Mouse (Mus musculus) testis, adult 2 months (tissue): ENCODE results near the gene Cdc42se2. TPM values are rescaled to one million over a fixed set of nuclear protein-coding genes. Genes with fewer than 3 reads are reported as not detected.
A peak's percentile ranks its signal among the peaks of the same experiment; 100 is the strongest.

Source experiments
- H3K27ac ChIP-seq: fragments of 200-500 bp; 2 replicates; pipeline ENCODE4 v1.5.1; 2012; ENCODE audit warnings: low read depth, low read length; ENCODE audit not compliant: control insufficient read depth, insufficient read depth
- H3K27me3 ChIP-seq: fragments of 200-500 bp; 2 replicates; pipeline ENCODE4 v1.6.1; 2012; ENCODE audit warnings: mild to moderate bottlenecking, low read length, moderate library complexity; ENCODE audit not compliant: control insufficient read depth, insufficient read depth
- H3K36me3 ChIP-seq: fragments of 200-500 bp; 2 replicates; pipeline ENCODE4 v1.6.1; 2012; ENCODE audit warnings: mild to moderate bottlenecking, low read length; ENCODE audit not compliant: control insufficient read depth, insufficient read depth
- H3K4me1 ChIP-seq: fragments of 200-500 bp; 2 replicates; pipeline ENCODE4 v1.6.1; 2012; ENCODE audit warnings: low read length; ENCODE audit not compliant: control insufficient read depth, insufficient read depth
- H3K4me3 ChIP-seq: fragments of 200-500 bp; 2 replicates; pipeline ENCODE4 v1.5.1; 2012; ENCODE audit warnings: low read depth, mild to moderate bottlenecking, low read length, moderate library complexity, mixed read lengths; ENCODE audit not compliant: control insufficient read depth
- CTCF ChIP-seq: fragments of 200-500 bp; IDR thresholded peaks from 2 replicates; pipeline ENCODE4 v1.5.1; 2012; ENCODE audit warnings: low read depth, mild to moderate bottlenecking, inconsistent platforms, low read length, moderate library complexity; ENCODE audit not compliant: control insufficient read depth, insufficient read depth, insufficient replicate concordance
- POLR2A ChIP-seq: fragments of 200-500 bp; IDR thresholded peaks from 2 replicates; pipeline ENCODE4 v1.6.1; 2012; ENCODE audit warnings: low read depth, mild to moderate bottlenecking, inconsistent platforms, low read length, moderate library complexity; ENCODE audit not compliant: control insufficient read depth
- polyA plus RNA-seq: library from polyadenylated mRNA; depleted of rRNA; stranded (reverse); fragments of >200 nt; gene quantifications from 2 replicates; pipeline ENCODE4 v1.2.3, GENCODE M21; 2012; rRNA removed

The Cdc42se2 gene
- polyA plus RNA-seq: 19.3 and 27.6 TPM in 2 replicates

GRCm38 (mm10) chr11:54787488-54788474 is at the start of gene Cdc42se2:
Gene Cdc42se2, minus strand, starts transcription at chr11:54787675.
- Histone ChIP-seq H3K4me3 (peak within 1 kb of the TSS; percentile 88), H3K27ac (peak within 1 kb of the TSS; percentile 79), H3K36me3 (no peaks in the 10 kb centered on the region), H3K4me1 (no peaks in the 10 kb centered on the region; the same call in 1 of the 2 replicates), H3K27me3 (no peaks in the 10 kb centered on the region)
- TF ChIP-seq POLR2A (peak; percentile 95), CTCF (no peak)

- H3K27ac ChIP-seq: peak overlapping the region; percentile 78
- TF ChIP-seq POLR2A (no peak), CTCF (no peak)
- peaks cover 2% of the 10 kb centered on the region; the same call in 1 of the 2 replicates for H3K4me1 ChIP-seq
- H3K36me3 ChIP-seq: no peaks in the 10 kb centered on the region
- no peak overlapping the region for H3K4me3 ChIP-seq
- no peaks in the 10 kb centered on the region for H3K27me3 ChIP-seq
Measured at GRCm38 (mm10) chr11:54836106-54836505, 48.6 kb upstream of the Cdc42se2 start.

- no peak for TF ChIP-seq CTCF
- TF ChIP-seq POLR2A: no peak
- Histone ChIP-seq H3K4me3 (no peak overlapping the region), H3K4me1 (peaks cover 2% of the 10 kb centered on the region; the same call in 1 of the 2 replicates), H3K27ac (no peak overlapping the region), H3K27me3 (no peaks in the 10 kb centered on the region), H3K36me3 (no peaks in the 10 kb centered on the region)
Measured at GRCm38 (mm10) chr11:54834596-54834995, 47.1 kb upstream of the Cdc42se2 start.

GRCm38 (mm10) chr11:54833833-54834232 is 46.4 kb upstream of the Cdc42se2 start:
- no peak for TF ChIP-seq CTCF
- no peak for TF ChIP-seq POLR2A
- H3K4me3 ChIP-seq: no peak overlapping the region
- H3K36me3 ChIP-seq: no peaks in the 10 kb centered on the region
- H3K27me3 ChIP-seq: no peaks in the 10 kb centered on the region
- peaks cover 2% of the 10 kb centered on the region; the same call in 1 of the 2 replicates for H3K4me1 ChIP-seq
- H3K27ac ChIP-seq: no peak overlapping the region

GRCm38 (mm10) chr11:54826819-54827218 is 39.3 kb upstream of the Cdc42se2 start:
- Histone ChIP-seq H3K4me3 (no peak overlapping the region), H3K36me3 (no peaks in the 10 kb centered on the region), H3K4me1 (no peaks in the 10 kb centered on the region), H3K27me3 (no peaks in the 10 kb centered on the region), H3K27ac (no peak overlapping the region)
- TF ChIP-seq CTCF: no peak
- no peak for TF ChIP-seq POLR2A

- Histone ChIP-seq H3K27me3 (no peaks in the 10 kb centered on the region), H3K4me1 (no peaks in the 10 kb centered on the region), H3K4me3 (no peak overlapping the region), H3K27ac (no peak overlapping the region), H3K36me3 (no peaks in the 10 kb centered on the region)
- TF ChIP-seq CTCF (peak; percentile 43; the same call in 1 of the 2 replicates), POLR2A (no peak)
Measured at GRCm38 (mm10) chr11:54825774-54826173, 38.3 kb upstream of the Cdc42se2 start.

- no peaks in the 10 kb centered on the region for H3K36me3 ChIP-seq
- H3K27me3 ChIP-seq: no peaks in the 10 kb centered on the region
- H3K27ac ChIP-seq: no peak overlapping the region
- TF ChIP-seq CTCF: no peak
- TF ChIP-seq POLR2A: no peak
- no peak overlapping the region for H3K4me3 ChIP-seq
- H3K4me1 ChIP-seq: peaks cover 7% of the 10 kb centered on the region
Measured at GRCm38 (mm10) chr11:54823467-54823866, 36.0 kb upstream of the Cdc42se2 start.
